Mouse (Mus musculus) testis, adult 2 months (tissue): Measurements from ENCODE around the gene Dnajb3.

Source experiments
- CTCF ChIP-seq: fragments of 200-500 bp; IDR thresholded peaks from 2 replicates; pipeline ENCODE4 v1.5.1; 2012; ENCODE audit warnings: low read depth, mild to moderate bottlenecking, inconsistent platforms, low read length, moderate library complexity; ENCODE audit not compliant: control insufficient read depth, insufficient read depth, insufficient replicate concordance
- POLR2A ChIP-seq: fragments of 200-500 bp; IDR thresholded peaks from 2 replicates; pipeline ENCODE4 v1.6.1; 2012; ENCODE audit warnings: low read depth, mild to moderate bottlenecking, inconsistent platforms, low read length, moderate library complexity; ENCODE audit not compliant: control insufficient read depth

DNA sequence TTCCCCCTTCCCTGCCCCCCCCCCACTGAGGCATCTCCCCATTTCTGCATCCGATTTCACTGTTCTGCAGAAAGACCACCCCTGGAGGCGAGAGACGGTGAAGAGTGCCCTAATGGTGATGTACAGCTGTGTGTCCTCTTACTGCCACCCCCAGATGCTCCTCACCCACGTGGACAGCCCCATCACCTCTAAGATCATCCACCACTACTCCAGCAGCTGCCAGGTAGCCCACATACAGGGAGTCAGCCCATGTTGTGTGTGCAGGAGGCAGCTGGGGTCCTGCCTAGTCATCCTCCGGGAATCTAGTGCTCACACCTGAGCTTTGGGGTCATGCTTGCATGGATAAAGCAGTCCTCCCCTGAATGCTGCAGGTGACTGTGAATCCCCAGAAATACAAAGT lies 38.3 kb upstream of the Dnajb3 start:
- TF ChIP-seq POLR2A (no peak), CTCF (no peak)
